Mouse (Mus musculus): ENCODE measurements at regions not wholly inside any gene's neighbourhood (a gene's known extent, or its start where the extent isn't known, plus 50 kb on each side); places are given as distances from the start of the nearest gene placed in this dataset.

- DNase-seq, result peak; percentile 83
Measured at GRCm38 (mm10) chr6:140300470-140301145, 123.2 kb upstream of the Plekha5 start.

- no peak for DNase-seq
Measured at GRCm38 (mm10) chr6:140299653-140300052, 124.2 kb upstream of the Plekha5 start.

GRCm38 (mm10) chr6:140297969-140298554 lies 125.8 kb upstream of the Plekha5 start:
- no peak for DNase-seq

- no peak for DNase-seq
Measured at GRCm38 (mm10) chr6:140297561-140297960, 126.3 kb upstream of the Plekha5 start.

- DNase-seq, result no peak
Measured at GRCm38 (mm10) chr6:140290109-140290508, 133.7 kb upstream of the Plekha5 start.

GRCm38 (mm10) chr6:140288799-140289198 lies 135.1 kb upstream of the Plekha5 start:
- no peak for DNase-seq

- DNase-seq, result no peak
Measured at GRCm38 (mm10) chr6:140282285-140282577, 141.6 kb upstream of the Plekha5 start.

- no peak for DNase-seq
Measured at GRCm38 (mm10) chr6:140281488-140282284, 142.2 kb upstream of the Plekha5 start.

- DNase-seq, result no peak
Measured at GRCm38 (mm10) chr6:140280817-140281475, 142.9 kb upstream of the Plekha5 start.

GRCm38 (mm10) chr6:140279736-140280370 lies 144.0 kb upstream of the Plekha5 start:
- no peak for DNase-seq

GRCm38 (mm10) chr6:140278750-140279149 lies 145.1 kb upstream of the Plekha5 start:
- peak; percentile 17 for DNase-seq

- DNase-seq, result no peak
Measured at GRCm38 (mm10) chr6:140270592-140270991, 153.3 kb upstream of the Plekha5 start.

- DNase-seq, result no peak
Measured at GRCm38 (mm10) chr6:140268315-140269070, 155.4 kb upstream of the Plekha5 start.

- DNase-seq, result no peak
Measured at GRCm38 (mm10) chr6:140263920-140264319, 159.9 kb upstream of the Plekha5 start.

- no peak for DNase-seq
Measured at GRCm38 (mm10) chr6:140261813-140262212, 162.0 kb upstream of the Plekha5 start.

GRCm38 (mm10) chr6:140258761-140259160 lies 165.1 kb upstream of the Plekha5 start:
- no peak for DNase-seq

GRCm38 (mm10) chr6:140258101-140258500 lies 165.8 kb upstream of the Plekha5 start:
- DNase-seq, result no peak

GRCm38 (mm10) chr6:140251527-140251926 lies 172.3 kb upstream of the Plekha5 start:
- no peak for DNase-seq

GRCm38 (mm10) chr6:140243411-140244151 lies 180.3 kb upstream of the Plekha5 start:
- no peak for DNase-seq

- no peak for DNase-seq
Measured at GRCm38 (mm10) chr6:140239356-140239755, 184.5 kb upstream of the Plekha5 start.

- no peak for DNase-seq
Measured at GRCm38 (mm10) chr6:140231537-140231936, 190.3 kb upstream of the Plcz1 start.

Data from adrenal gland, postnatal 14 days (tissue).